Mouse (Mus musculus): ENCODE data around the gene Nenf. TPM values are rescaled to one million over a fixed set of nuclear protein-coding genes. Genes with fewer than 3 reads are reported as not detected.

Gene Nenf
- polyA plus RNA-seq, 1 experiment: 156 TPM

- no peak for DNase-seq
- 64% methylated on average over 5 of the region's 5 CpGs for WGBS
- Histone ChIP-seq H3K27me3 (ENCODE audit: control insufficient read depth, insufficient read depth, low read length) (no peaks in the 10 kb centered on the region), H3K27ac (ENCODE audit: insufficient read depth, low read length) (no peak overlapping the region), H3K4me1 (ENCODE audit: control insufficient read depth, insufficient read depth, low read length) (no peaks in the 10 kb centered on the region), H3K4me3 (replicated peaks; ENCODE audit: insufficient read depth, low read depth, low read length) (no peak overlapping the region)
- TF ChIP-seq CTCF (IDR thresholded peaks at IDR 0.05; ENCODE audit: borderline replicate concordance, insufficient read depth, low read depth, low read length): no peak
- TF ChIP-seq POLR2A (IDR thresholded peaks at IDR 0.05; ENCODE audit: borderline replicate concordance, insufficient read depth, low read length): no peak
Measured at GRCm38 (mm10) chr1:191267856-191268255, 50.1 kb downstream of the Nenf start.

- no peak for TF ChIP-seq CTCF (IDR thresholded peaks at IDR 0.05; ENCODE audit: borderline replicate concordance, insufficient read depth, low read depth, low read length)
- no peak for TF ChIP-seq POLR2A (IDR thresholded peaks at IDR 0.05; ENCODE audit: borderline replicate concordance, insufficient read depth, low read length)
- H3K4me3 ChIP-seq (replicated peaks; ENCODE audit: insufficient read depth, low read depth, low read length): no peak overlapping the region
- WGBS: 92% methylated on average over 5 of the region's 5 CpGs
- no peaks in the 10 kb centered on the region for H3K27me3 ChIP-seq (ENCODE audit: control insufficient read depth, insufficient read depth, low read length)
- DNase-seq: no peak
- H3K27ac ChIP-seq (ENCODE audit: insufficient read depth, low read length): no peak overlapping the region
- no peaks in the 10 kb centered on the region for H3K4me1 ChIP-seq (ENCODE audit: control insufficient read depth, insufficient read depth, low read length)
Measured at GRCm38 (mm10) chr1:191267162-191267561, 50.8 kb downstream of the Nenf start.

GRCm38 (mm10) chr1:191263471-191263870, 54.5 kb downstream of the Nenf start:
- WGBS: 93% methylated on average over 5 of the region's 5 CpGs
- Histone ChIP-seq H3K4me1 (ENCODE audit: control insufficient read depth, insufficient read depth, low read length) (no peaks in the 10 kb centered on the region; the same call in 1 of the 2 replicates), H3K27ac (ENCODE audit: insufficient read depth, low read length) (no peak overlapping the region), H3K4me3 (replicated peaks; ENCODE audit: insufficient read depth, low read depth, low read length) (no peak overlapping the region), H3K27me3 (ENCODE audit: control insufficient read depth, insufficient read depth, low read length) (no peaks in the 10 kb centered on the region)
- no peak for DNase-seq
- TF ChIP-seq POLR2A (IDR thresholded peaks at IDR 0.05; ENCODE audit: borderline replicate concordance, insufficient read depth, low read length) (no peak), CTCF (IDR thresholded peaks at IDR 0.05; ENCODE audit: borderline replicate concordance, insufficient read depth, low read depth, low read length) (no peak)

GRCm38 (mm10) chr1:191261861-191262260, 56.1 kb downstream of the Nenf start:
- TF ChIP-seq POLR2A (IDR thresholded peaks at IDR 0.05; ENCODE audit: borderline replicate concordance, insufficient read depth, low read length): no peak
- TF ChIP-seq CTCF (IDR thresholded peaks at IDR 0.05; ENCODE audit: borderline replicate concordance, insufficient read depth, low read depth, low read length): no peak
- peaks cover 5% of the 10 kb centered on the region for H3K4me1 ChIP-seq (ENCODE audit: control insufficient read depth, insufficient read depth, low read length)
- H3K27ac ChIP-seq (ENCODE audit: insufficient read depth, low read length): no peak overlapping the region
- H3K27me3 ChIP-seq (ENCODE audit: control insufficient read depth, insufficient read depth, low read length): no peaks in the 10 kb centered on the region
- WGBS: 53% methylated on average over 6 of the region's 6 CpGs
- DNase-seq: no peak
- no peak overlapping the region for H3K4me3 ChIP-seq (replicated peaks; ENCODE audit: insufficient read depth, low read depth, low read length)

GRCm38 (mm10) chr1:191259661-191260060, 58.3 kb downstream of the Nenf start:
- no peak overlapping the region for H3K27ac ChIP-seq (ENCODE audit: insufficient read depth, low read length)
- no peaks in the 10 kb centered on the region for H3K27me3 ChIP-seq (ENCODE audit: control insufficient read depth, insufficient read depth, low read length)
- WGBS: 23% methylated on average over 5 of the region's 5 CpGs
- DNase-seq: peak in 1 of 2 experiments; percentile 24
- no peak overlapping the region for H3K4me3 ChIP-seq (replicated peaks; ENCODE audit: insufficient read depth, low read depth, low read length)
- peaks cover 5% of the 10 kb centered on the region for H3K4me1 ChIP-seq (ENCODE audit: control insufficient read depth, insufficient read depth, low read length)
- TF ChIP-seq POLR2A (IDR thresholded peaks at IDR 0.05; ENCODE audit: borderline replicate concordance, insufficient read depth, low read length) (no peak), CTCF (IDR thresholded peaks at IDR 0.05; ENCODE audit: borderline replicate concordance, insufficient read depth, low read depth, low read length) (no peak)

GRCm38 (mm10) chr1:191259121-191259520, 58.9 kb downstream of the Nenf start:
- Histone ChIP-seq H3K4me1 (ENCODE audit: control insufficient read depth, insufficient read depth, low read length) (peaks cover 5% of the 10 kb centered on the region), H3K27ac (ENCODE audit: insufficient read depth, low read length) (no peak overlapping the region), H3K27me3 (ENCODE audit: control insufficient read depth, insufficient read depth, low read length) (no peaks in the 10 kb centered on the region), H3K4me3 (replicated peaks; ENCODE audit: insufficient read depth, low read depth, low read length) (no peak overlapping the region)
- TF ChIP-seq POLR2A (IDR thresholded peaks at IDR 0.05; ENCODE audit: borderline replicate concordance, insufficient read depth, low read length): no peak
- TF ChIP-seq CTCF (IDR thresholded peaks at IDR 0.05; ENCODE audit: borderline replicate concordance, insufficient read depth, low read depth, low read length): no peak
- DNase-seq: no peak
- 40% methylated on average over 7 of the region's 7 CpGs for WGBS

GRCm38 (mm10) chr1:191258521-191258920, 59.5 kb downstream of the Nenf start:
- 72% methylated on average over 3 of the region's 3 CpGs for WGBS
- TF ChIP-seq POLR2A (IDR thresholded peaks at IDR 0.05; ENCODE audit: borderline replicate concordance, insufficient read depth, low read length) (no peak), CTCF (IDR thresholded peaks at IDR 0.05; ENCODE audit: borderline replicate concordance, insufficient read depth, low read depth, low read length) (no peak)

GRCm38 (mm10) chr1:191257981-191258380, 60.0 kb downstream of the Nenf start:
- H3K27ac ChIP-seq (ENCODE audit: insufficient read depth, low read length): no peak overlapping the region
- peaks cover 5% of the 10 kb centered on the region for H3K4me1 ChIP-seq (ENCODE audit: control insufficient read depth, insufficient read depth, low read length)
- no peaks in the 10 kb centered on the region for H3K27me3 ChIP-seq (ENCODE audit: control insufficient read depth, insufficient read depth, low read length)
- no peak for TF ChIP-seq CTCF (IDR thresholded peaks at IDR 0.05; ENCODE audit: borderline replicate concordance, insufficient read depth, low read depth, low read length)
- TF ChIP-seq POLR2A (IDR thresholded peaks at IDR 0.05; ENCODE audit: borderline replicate concordance, insufficient read depth, low read length): no peak
- DNase-seq: no peak
- H3K4me3 ChIP-seq (replicated peaks; ENCODE audit: insufficient read depth, low read depth, low read length): no peak overlapping the region
- 68% methylated on average over 2 of the region's 2 CpGs for WGBS

More at GRCm38 (mm10) chr1:191258521-191258920, 59.5 kb downstream of the Nenf start:
- Histone ChIP-seq H3K4me1 (ENCODE audit: control insufficient read depth, insufficient read depth, low read length) (peaks cover 5% of the 10 kb centered on the region), H3K27ac (ENCODE audit: insufficient read depth, low read length) (no peak overlapping the region), H3K4me3 (replicated peaks; ENCODE audit: insufficient read depth, low read depth, low read length) (no peak overlapping the region), H3K27me3 (ENCODE audit: control insufficient read depth, insufficient read depth, low read length) (no peaks in the 10 kb centered on the region)
- no peak for DNase-seq

Measured in cerebellum, adult 2 months (tissue).